Mouse (Mus musculus): ENCODE data around the gene Plod2.

Gene Plod2

DNA sequence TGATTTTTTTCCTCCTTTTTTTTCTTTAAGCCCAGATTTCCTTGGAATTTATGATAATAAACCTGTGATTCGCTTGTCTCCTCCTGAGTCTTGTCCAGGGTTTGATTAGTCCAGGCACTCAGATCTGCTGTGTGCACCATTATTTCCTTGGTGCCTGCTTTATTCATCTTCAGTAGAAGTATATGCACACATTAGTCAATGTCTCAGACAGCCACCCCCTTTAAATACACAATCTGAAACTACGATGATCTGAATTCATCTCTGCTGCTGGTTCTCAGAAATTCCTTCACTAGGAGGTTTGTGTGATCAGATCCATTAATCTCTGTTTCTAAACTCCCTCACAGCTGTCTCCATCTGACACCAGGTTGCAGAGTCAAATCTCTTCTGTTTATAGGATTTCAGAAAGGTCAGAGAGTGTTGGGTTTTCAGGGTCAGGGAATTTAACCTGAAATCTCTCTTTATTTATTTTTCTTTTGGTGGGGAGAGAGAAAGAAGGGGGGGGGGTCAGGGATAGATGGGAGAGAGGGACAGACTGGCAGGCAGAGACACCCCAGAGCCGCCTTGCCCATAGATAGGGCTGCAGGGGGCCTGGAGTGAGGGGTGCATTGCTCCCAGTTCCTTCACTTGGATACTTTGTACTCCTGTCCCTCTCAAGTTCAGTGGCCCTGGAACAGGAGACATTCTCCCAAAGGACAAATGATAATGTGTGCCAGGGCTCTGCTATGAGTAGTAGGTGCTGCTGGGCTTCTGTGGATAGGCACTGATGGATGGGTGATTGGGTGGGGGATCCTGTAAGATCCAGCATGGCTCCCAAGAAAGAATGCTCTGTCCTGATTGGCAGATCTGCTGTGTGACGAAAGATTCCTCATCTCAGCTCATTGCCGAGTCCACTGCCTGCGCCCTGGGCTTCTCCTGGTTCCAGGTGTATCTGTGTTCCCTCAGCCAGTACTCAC lies 13.3 kb downstream of the Plod2 start:
- DNase-seq (ENCODE audit: low read depth) = no peak

DNA sequence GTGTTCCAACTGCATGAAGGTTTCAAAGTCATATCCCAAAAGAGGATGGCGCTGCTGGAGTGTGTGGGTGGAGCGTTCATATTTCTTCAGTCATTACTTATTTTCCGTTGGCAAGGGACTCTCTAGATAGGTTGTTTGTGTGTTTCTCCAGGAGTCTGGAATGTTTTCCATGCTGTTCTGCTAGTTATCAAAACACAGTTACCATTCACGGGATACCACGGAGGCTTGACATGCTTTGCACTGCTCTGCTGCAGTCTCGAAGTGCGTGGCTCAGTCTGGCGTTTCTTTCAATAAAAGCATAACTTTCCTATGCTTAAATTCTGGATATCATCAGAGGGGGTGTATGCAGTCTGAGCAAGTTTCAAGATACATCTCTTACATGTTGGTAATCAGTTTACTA lies 17.7 kb downstream of the Plod2 start:
- DNase-seq (ENCODE audit: low read depth) = no peak

DNA sequence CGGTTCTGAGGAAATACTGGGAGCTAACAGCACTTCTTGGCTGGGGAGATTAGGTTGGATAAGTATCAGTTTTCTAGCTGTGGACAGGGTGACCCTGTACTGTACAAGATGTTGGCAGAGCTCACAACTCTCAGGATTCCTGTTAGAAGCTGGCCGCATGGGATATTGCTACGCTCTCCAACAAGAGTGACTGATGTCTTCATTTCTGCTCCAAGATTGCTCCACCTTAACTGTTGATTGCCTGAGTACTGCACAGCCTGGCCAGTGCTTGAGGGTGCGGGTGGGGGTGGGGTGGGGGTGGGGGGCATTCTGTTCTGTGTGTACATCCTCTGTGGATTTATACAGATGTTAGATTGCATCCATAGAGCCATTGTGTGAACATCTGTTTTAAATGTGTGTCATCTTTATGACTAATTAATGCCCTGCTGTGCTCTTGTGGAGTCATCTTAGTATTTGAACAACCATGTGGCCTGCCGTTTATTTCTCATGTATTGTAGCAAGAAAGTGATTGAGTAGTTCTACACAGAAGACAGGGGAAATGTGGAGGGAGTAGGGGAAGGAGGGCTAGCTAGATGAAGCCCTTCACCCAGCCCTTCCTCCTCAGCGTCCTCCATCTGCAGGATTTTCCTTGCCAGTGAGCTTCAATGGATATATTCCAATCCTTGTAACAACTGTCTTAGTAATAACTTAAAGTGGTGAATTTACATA lies 19.0 kb downstream of the Plod2 start:
- DNase-seq (ENCODE audit: low read depth) = no peak

DNA sequence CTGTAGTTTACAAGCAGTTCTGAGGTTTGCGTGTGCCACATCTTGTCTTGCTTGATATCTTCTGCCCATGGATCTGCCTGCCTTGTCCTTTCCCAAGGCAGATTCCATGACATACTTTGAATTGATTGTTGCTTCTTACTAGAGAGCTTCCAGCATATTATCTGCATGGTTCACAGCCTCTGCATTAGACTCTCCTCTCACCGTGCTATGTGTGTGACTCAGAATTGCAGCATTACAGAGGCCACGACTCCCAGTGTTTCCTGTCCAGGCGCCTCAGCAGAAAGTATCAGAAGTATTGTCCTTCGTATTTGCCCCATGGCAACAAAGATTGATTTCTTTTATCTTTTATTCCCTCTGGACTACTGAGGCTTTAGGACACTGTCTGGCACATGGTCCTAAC lies 20.4 kb downstream of the Plod2 start:
- no peak for DNase-seq (ENCODE audit: low read depth)

DNA sequence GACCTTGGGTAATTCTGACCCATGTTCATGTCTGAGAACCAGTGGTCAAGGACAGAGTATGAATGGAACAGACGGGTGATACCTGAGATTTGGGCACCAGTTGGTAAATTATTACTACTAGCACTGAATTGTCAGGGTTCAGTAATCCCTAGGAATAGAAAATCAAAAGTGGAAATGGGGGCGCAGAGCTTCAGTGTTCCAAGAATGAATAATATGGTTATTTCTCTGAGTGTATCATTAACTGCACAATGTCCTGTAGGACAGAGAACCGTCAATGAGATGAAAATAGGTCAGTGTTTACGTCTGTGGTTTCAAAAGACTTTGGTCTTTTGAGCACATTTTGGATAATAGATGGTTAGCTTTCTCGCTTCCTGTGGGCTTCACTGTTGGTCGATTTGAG lies 21.3 kb downstream of the Plod2 start:
- DNase-seq (ENCODE audit: low read depth) = no peak

DNA sequence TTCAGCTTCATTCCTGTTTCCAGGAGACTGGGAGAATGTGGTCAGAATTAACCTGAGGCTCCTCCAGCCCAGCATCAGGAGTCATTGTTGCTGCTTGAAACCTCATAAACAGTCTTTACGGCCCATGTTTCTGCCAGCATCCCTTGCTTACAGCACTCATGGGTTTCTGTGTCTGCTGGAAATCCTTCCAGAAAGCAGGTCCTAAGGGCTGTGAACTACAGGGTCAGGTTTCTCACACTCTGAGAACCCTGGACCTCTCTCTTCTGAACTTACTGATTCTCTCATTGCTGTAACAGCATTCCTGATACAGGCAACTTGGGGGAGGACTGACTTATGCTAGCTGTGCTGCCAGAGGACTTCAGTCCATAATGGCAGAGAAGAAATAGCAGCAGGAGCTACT lies 22.4 kb downstream of the Plod2 start:
- DNase-seq (ENCODE audit: low read depth) = no peak

DNA sequence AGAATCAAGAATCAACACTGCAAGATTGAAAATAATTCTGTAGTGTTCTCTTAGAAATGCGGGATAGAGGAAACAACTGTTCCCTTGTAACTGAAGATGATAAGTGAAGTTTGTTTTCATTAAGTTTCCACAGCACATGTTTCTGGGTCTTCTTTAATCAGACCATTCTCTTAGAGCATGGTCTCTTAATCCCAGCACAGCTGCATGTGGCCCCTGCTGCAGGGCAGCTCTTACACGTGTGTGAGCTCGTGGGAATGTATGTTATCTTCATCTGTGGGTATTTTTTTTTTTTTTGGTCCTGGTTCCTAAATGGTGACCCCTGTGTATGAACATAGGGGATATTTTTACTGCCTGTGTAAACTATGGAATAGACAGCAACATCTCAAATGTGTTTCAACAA lies 24.2 kb downstream of the Plod2 start:
- DNase-seq (ENCODE audit: low read depth) = no peak

DNA sequence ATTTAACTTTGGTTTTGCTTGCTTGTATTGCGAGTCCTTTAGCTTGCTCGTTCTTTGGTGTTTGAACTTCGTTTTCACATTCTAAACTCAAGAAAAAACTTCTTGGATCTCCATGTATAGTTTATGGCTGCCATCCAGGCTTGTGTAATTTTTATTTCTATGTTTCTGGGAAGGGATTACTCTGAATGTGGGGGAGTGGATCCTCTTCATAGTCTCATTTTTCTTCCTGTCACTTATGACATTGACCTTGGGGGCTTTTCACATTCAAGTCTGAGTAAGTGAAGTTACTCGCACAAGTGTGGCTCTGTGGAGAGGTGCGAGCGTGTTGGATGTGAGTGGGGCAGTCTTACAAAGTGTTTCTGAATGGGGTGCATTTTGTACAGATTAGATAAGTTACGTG lies 25.5 kb downstream of the Plod2 start:
- no peak for DNase-seq (ENCODE audit: low read depth)

DNA sequence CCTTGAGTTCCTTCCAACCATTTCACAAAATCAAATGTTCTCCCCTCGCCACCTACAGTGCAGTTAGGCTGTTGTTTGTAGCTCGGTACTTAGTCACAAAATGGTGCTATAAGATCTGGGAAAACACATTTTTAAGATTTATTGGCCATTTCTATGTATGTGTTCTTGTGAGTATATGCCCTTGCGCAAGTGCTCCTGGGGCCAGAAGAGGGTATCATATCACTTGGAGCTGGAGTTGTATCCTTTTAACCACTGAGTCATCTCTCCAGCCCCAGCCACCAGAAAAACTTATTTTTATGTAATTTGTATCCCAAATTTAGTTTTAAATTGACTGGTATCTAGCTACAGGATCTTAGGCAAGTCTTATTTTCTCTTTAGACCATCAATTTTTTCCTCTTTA lies 26.8 kb downstream of the Plod2 start:
- DNase-seq (ENCODE audit: low read depth) = no peak

DNA sequence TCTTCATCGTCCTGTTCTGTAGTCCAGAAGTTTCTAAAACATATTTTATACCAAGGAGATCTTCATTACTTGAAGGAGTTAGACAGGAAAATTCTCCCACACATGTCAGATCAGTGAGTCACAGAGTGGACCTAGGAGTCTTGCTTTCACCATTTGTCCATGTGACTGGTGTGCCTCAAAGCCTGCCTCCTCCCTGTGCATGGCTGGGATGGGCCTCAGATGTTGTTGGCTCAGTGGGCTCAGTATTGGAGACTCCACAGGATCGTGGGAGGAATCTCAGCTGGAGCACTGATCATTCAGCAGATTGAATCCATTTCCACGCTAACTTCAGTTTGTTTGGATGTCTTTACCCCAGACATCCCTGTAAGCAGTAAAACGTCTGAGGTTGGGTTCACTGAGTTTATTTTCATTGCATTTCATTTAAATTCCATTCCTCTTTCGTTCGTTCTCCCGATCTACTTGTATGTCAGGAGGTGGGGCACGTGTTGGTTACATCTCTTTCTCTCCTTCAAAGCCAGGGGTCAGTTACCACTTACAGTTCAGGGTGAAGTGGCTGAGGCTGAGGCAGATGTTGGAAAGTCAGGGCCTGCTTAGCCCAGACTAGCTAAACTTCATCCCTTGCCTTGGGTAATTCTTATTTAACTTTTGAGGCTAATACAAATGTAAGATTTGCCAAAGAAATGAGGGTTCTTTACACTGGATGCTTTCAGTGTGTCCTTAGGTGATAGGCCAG lies 30.5 kb downstream of the Plod2 start:
- DNase-seq (ENCODE audit: low read depth) = no peak

DNA sequence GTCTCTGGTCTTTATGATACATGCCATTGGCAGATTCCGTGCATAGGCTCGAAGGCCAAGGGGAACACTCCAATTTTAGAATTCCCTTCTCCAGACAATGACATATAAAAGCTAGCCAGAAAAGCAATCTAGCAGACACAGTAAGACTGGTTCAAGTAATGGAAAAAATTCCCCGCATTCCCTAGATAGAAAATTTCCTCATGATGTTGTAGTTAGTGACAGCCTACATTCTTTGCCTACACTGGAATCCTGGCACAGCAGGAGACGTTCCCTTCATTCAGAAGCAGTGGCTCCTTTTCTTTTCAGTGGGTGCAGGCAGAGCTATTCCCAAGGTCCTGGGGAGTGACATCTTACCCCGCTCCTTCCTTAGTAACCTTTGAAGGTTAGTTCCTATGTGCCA lies 41.9 kb downstream of the Plod2 start:
- DNase-seq (ENCODE audit: low read depth) = no peak

DNA sequence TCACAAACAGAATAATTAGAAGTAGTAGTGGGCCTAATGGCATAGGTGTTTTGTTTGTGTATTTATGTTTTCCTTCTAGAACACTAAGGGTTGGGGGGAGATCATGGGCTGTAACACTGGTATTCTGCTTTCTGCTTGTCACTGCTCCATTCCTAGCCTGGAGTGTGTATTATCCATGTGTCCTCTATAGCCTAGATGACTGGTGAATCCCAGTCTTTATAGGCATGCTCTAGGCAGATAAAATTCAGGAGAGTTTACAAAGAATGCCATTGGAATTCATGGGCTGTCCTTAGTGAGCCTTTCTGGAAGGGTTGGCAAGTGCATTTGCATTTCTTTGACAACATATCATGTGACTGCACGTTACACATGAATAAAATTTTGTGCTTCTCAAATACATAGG lies 44.0 kb downstream of the Plod2 start:
- no peak for DNase-seq (ENCODE audit: low read depth)

DNA sequence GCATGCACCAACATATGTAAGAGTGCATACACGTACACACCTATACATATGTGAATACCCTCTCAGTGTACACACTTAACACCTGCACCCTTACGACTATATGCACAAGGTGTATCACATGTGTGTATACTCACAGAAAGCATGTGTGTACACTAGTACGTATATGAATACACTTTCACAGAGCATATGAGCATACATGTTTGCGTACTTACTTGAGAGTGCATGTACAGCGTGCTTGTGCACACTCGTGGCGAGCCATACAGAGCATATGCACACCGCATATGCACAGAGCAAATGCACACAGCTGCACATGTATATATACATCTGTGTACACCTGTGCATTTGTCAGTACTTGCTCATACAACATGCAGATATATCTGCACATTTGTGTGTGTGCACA lies 45.4 kb downstream of the Plod2 start:
- DNase-seq (ENCODE audit: low read depth) = no peak

DNA sequence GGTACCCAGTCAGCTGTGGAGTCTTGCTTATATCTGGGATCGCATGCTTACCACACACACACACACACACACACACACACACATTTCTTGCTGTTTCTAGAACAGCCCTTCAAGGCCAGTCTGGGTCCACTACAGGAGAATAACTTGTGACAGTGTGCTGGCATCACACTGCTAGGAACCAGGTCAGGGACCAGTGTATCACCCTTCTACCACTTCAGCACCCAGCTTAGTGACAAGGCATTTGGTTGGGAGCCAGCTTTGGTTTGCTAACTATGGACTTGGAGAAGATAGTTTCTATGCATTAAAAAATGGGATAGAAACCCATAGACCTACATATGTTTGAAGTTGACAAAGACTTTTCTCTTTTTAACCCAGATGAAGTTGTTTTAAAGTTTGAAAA lies 46.2 kb downstream of the Plod2 start:
- no peak for DNase-seq (ENCODE audit: low read depth)

DNA sequence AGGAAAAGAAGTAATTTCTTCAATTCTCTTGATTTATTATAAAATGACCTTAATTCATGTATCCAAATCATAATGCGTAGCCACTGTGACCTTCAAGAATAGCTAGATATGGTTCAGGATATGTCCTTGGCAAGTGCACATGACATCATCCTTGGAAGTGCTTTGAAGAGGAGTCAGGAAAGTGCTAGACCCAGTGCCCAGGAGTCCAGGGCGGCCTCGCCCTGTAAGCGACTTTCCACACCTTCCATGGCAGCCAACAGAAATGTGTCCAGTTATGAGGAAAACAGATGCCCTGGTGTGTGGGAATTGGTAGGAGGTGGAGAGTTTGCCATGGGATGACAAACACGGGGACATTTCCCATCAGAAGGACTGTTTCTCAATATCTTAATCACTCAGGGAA lies 47.0 kb downstream of the Plod2 start:
- no peak for DNase-seq (ENCODE audit: low read depth)

DNA sequence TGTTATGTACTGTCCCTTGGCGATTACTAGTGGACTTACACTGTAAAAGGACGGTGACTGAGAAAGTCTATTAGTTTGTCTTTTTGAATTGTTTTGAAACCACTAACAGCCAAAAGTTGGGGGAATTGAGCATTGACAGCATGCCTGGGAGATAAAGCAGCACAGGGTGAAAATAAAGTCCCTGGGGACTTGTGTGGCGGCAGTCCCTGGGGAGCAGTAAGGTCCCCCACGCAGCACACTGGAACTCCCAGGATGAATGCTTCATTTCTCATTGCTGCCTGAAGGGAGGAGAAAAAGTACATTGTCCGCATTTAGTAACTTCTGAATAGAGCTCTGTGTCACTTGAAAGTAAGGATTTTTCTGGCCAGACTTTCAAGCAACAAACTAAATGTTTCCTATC lies 49.5 kb downstream of the Plod2 start:
- no peak for DNase-seq (ENCODE audit: low read depth)

DNA sequence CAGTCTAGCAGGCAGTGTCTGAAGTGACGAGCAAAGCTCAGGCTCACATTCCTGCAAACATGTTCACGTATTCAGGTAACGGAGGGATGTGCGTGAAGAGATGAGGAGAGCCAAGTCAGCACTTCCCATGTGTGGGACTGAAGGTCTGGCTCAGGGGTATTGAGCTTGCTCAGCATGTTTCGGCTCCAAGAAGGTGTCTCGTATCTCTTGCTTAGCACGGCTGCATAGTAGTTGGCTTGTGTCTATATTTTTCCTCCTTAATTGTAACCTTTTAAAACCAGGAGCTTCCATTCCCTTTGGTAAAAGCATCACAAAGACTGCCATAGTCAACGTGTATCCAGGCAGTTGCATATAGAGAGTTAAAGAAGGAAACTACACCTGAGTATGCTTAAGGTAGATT lies 50.7 kb downstream of the Plod2 start:
- DNase-seq (ENCODE audit: low read depth) = no peak

DNA sequence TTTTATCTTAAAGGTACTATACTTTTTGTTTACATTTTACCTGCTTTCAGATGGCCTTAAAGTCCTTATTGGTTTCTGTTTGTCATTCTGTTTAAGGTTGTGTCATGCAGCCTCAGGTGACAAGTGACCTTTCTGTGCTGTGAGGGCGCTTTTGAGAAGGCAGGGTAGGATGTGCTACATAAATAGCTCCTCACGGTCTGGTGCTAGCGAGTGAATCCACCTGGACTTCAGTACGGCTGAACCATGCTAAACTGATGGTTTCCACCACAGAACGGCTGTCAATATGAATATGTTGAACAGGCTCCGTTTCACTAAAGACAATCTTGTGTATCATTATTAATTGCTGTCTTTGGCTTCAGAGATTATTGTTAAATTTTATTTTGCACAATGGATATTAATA lies 52.5 kb downstream of the Plod2 start:
- DNase-seq (ENCODE audit: low read depth) = no peak

DNA sequence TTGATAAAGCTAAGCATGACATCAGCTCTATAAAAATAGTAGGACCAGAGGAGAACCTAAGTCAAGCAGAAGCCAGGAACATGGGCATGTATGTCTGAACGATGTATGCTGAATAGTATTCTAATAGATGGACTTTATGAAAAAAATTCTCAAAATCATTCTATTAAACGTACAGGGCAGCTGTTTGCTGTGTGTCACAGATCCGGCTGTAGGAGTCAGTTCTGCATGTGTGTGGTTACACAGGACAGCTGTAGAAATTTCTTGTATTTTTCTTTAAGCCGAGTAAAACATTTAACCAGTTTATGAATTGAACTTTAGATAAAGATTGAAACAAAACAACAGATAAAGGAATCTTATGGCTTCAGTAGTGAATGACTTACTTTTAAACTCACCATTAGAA lies 53.3 kb downstream of the Plod2 start:
- no peak for DNase-seq (ENCODE audit: low read depth)

DNA sequence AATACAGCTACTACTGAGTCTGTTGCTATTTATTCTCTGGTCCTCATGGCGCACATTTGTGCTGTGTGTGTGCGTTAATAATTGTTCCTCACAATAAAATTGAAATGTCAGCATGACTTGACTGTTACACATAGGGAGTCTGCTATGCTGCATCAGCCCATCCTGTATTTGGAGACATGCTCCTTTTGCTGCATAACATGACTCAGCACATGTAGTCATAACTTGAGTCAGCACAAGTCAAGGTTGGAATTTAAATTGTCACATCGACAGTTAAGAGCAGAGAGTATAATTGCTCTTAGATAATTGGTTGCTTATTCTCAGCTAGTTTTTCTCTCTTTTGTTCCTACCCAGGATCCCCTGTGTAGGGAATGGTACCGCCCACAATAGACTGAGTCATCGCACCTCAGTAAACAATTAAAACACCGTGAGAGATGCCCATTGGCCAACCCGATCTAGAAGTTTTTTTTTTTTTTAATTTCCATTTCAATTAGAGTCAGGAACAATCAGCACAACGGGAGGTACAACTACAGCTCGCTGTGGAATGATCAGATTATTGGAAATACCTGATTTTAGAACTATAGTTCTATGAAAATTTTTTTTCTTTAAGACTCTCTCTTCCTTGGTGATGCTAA lies 55.0 kb downstream of the Plod2 start:
- no peak for DNase-seq (ENCODE audit: low read depth)

DNA sequence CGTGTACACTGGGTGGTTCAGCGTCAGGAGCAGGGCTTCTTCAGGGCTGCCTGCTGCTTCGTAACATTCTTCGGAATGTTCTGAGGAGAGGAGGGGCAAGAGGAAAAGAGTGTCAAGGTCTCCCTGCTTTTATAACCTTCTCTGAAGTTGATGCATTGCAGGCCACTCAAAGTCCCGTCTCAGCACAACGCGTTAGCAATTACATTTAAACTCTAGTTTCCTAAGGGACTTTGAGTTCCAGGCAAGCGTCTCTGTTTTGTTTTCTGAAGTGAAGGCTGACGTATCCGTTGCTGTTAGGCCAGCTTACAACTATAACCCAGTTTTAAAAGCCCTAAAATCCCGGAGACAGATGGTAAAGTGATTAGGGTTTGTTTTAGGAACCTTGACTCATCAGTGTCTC lies 55.8 kb downstream of the Plod2 start:
- DNase-seq (ENCODE audit: low read depth) = no peak

DNA sequence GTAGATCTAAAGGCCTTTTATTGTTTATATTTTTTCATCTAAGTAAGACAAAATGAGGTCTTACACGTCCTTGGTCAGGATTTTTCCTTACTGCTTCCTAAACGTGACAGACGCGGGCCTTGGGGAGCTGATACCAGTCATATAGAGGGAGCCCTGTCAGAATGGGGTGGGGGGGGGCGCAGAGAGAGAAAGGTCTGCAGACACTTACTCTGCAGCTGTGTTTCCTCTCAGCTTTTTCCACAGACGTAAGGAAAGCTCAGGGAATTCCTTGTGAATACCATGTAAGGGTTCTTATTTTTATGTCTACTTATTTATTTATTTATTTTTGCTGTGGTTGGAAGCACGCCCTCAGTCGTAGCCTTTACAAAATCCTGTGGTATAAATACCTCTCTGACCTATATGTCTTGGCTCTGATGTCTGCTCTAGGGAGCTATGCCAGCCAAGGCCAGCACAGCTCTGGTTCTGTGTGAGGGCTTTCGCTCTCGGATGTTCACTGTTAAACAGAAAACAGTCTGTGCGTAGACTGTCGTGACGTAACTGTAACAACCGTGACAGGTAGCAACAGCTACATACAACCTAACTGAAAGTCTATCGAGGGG lies 58.0 kb downstream of the Plod2 start:
- DNase-seq (ENCODE audit: low read depth) = no peak
